Mouse (Mus musculus) neural tube, embryonic 11.5 days (tissue): ENCODE results near the gene Fstl4. TPM values are rescaled to one million over a fixed set of nuclear protein-coding genes. Genes with fewer than 3 reads are reported as not detected.

Experiments used
- ATAC-seq: fragments of 200-750 bp; cut with Nextera tagmentation; 2 replicates; pipeline ENCODE4 v1.8.0; 2017; ENCODE audit warnings: moderate number of reproducible peaks, mild to moderate bottlenecking, moderate TSS enrichment, moderate library complexity; ENCODE audit not compliant: insufficient read depth, low FRiP score, low TSS enrichment
- DNase-seq: peaks from one replicate; pipeline ENCODE4 v3.0.0-alpha.2; 2015; ENCODE audit warnings: low spot score
- H3K27ac ChIP-seq: fragments of 300-500 bp; sonication (generic); 2 replicates; pipeline ENCODE4 v1.5.1; 2014; ENCODE audit warnings: low read depth, mild to moderate bottlenecking, low read length
- H3K27me3 ChIP-seq: fragments of 300-500 bp; sonication (generic); 2 replicates; pipeline ENCODE4 v1.6.1; 2014; ENCODE audit warnings: mild to moderate bottlenecking, low read length, mixed read lengths; ENCODE audit not compliant: control insufficient read depth, insufficient read depth
- H3K36me3 ChIP-seq: fragments of 300-500 bp; sonication (generic); 2 replicates; pipeline ENCODE4 v1.6.1; 2014; ENCODE audit warnings: mild to moderate bottlenecking, low read length, moderate library complexity, mixed read lengths; ENCODE audit not compliant: control insufficient read depth, insufficient read depth
- H3K4me1 ChIP-seq: fragments of 300-500 bp; sonication (generic); 2 replicates; pipeline ENCODE4 v1.6.1; 2014; ENCODE audit warnings: low read length, mixed read lengths; ENCODE audit not compliant: control insufficient read depth, insufficient read depth
- H3K4me2 ChIP-seq: fragments of 300-500 bp; sonication (generic); 2 replicates; pipeline ENCODE4 v1.6.1; 2014; ENCODE audit warnings: low read depth, mild to moderate bottlenecking, moderate library complexity
- H3K4me3 ChIP-seq: fragments of 300-500 bp; sonication (generic); 2 replicates; pipeline ENCODE4 v1.5.1; 2014; ENCODE audit warnings: low read depth, low read length
- H3K9ac ChIP-seq: fragments of 300-500 bp; sonication (generic); 2 replicates; pipeline ENCODE4 v1.6.1; 2014; ENCODE audit warnings: mild to moderate bottlenecking, low read length
- H3K9me3 ChIP-seq: fragments of 300-500 bp; sonication (generic); 2 replicates; pipeline ENCODE4 v1.6.1; 2016; ENCODE audit warnings: low read length; ENCODE audit not compliant: control insufficient read depth
- WGBS: fragments of 180-500 bp; shearing (Covaris S2); extraction: QIAGEN DNeasy Blood & Tissue Kit; methylation state at CpG from one replicate; pipeline ENCODE4 v1.1.7; 2014; 5-methylcytosine and 5-hydroxymethylcytosine counted together
- polyA plus RNA-seq: library from polyadenylated mRNA; unstranded; fragments of >200 nt; fragmentation: Nextera tagmentation; extraction: Ambion mirVana; gene quantifications from 2 replicates; pipeline ENCODE4 v1.2.1, GENCODE M21; 2014

Gene Fstl4
- polyA plus RNA-seq, 1 experiment from 2014 or later: 3.5 TPM

- no peak for DNase-seq
- no peak overlapping the region for H3K4me3 ChIP-seq
- no peaks in the 10 kb centered on the region for H3K36me3 ChIP-seq
- 68% methylated on average over 9 of the region's 9 CpGs for WGBS
- no peak for ATAC-seq
- H3K27ac ChIP-seq: no peak overlapping the region
- no peaks in the 10 kb centered on the region for H3K27me3 ChIP-seq
- no peak overlapping the region for H3K4me2 ChIP-seq
- H3K4me1 ChIP-seq: no peaks in the 10 kb centered on the region
- no peaks in the 10 kb centered on the region for H3K9me3 ChIP-seq
- H3K9ac ChIP-seq: no peak overlapping the region
Measured at GRCm38 (mm10) chr11:53233590-53233989, 469.2 kb downstream of the Fstl4 start.
